Comparison of ENCODE assay signal across 18 mouse cellular contexts in the genomic region with DNA sequence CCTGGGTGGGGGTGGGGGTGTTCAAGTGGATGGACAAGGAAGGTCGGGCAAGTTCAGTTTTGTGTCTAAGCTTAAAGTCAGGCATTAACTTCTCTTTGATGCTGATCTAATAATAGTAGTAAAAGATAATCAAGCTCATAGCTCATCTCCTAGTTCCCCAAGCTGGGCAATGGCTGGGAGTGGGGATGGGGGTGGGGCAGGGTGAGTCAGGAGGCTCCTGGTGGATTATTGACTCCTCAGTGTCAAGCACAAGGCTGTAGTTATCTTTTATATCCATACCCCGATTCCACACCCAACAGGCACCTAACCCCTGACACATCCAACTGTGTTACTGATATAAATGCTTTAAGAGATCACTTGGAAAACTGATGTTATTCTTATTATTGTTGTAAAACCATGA.
"Had no signal": no experiment of that assay in that cellular context is flagged by ENCODE, and none has a peak within 500 bp of the region (broad histone marks: within the 10 kb centered on the region; RNA-seq: fewer than 3 reads in every experiment).

No protein-coding gene starts in this region.

- H3K4me3 ChIP-seq: midbrain, embryonic 10.5 days; midbrain, embryonic 12.5 days; myocyte; neural tube, embryonic 13.5 days; neural tube, embryonic 15.5 days had no signal

- H3K9ac ChIP-seq: lung, embryonic 14.5 days; midbrain, embryonic 12.5 days; neural tube, embryonic 13.5 days; neural tube, embryonic 15.5 days had no signal

- H3K27ac ChIP-seq: midbrain, embryonic 10.5 days; midbrain, embryonic 12.5 days; neural tube, embryonic 13.5 days; neural tube, embryonic 15.5 days had no signal

- H3K27me3 ChIP-seq: neural tube, embryonic 13.5 days; neural tube, embryonic 15.5 days had no signal

- H3K36me3 ChIP-seq: midbrain, embryonic 10.5 days; midbrain, embryonic 12.5 days; neural tube, embryonic 13.5 days; neural tube, embryonic 15.5 days had no signal

- H3K4me1 ChIP-seq: midbrain, embryonic 12.5 days; neural tube, embryonic 13.5 days; neural tube, embryonic 15.5 days had no signal

- DNase-seq: lung, embryonic 14.5 days; lung, postnatal 10 days; lung, postnatal 4 days; midbrain, embryonic 14.5 days; retina, postnatal 1 day; right cerebral cortex, adult 18-20 months; right cerebral cortex, postnatal 25 days; right cerebral cortex, postnatal 4 days; spleen, adult 18-20 months; thymus, adult 18-20 months; thymus, postnatal 14 days; thymus, postnatal 36 days had no signal

- H3K9me3 ChIP-seq: midbrain, embryonic 10.5 days; midbrain, embryonic 12.5 days; neural tube, embryonic 13.5 days; neural tube, embryonic 15.5 days had no signal

- H3K4me2 ChIP-seq: lung, embryonic 14.5 days; midbrain, embryonic 12.5 days; neural tube, embryonic 13.5 days; neural tube, embryonic 15.5 days had no signal

- ATAC-seq: midbrain, embryonic 16.5 days had no signal
